Mouse (Mus musculus) midbrain, postnatal 0 days (tissue): ENCODE data around the gene Nploc4. TPM values are rescaled to one million over a fixed set of nuclear protein-coding genes. Genes with fewer than 3 reads are reported as not detected.

Experiments
- ATAC-seq: fragments of 200-750 bp; cut with Nextera tagmentation; 2 replicates; pipeline ENCODE4 v1.8.0; 2017; ENCODE audit warnings: moderate number of reproducible peaks, mild to moderate bottlenecking, moderate TSS enrichment, moderate library complexity; ENCODE audit not compliant: low FRiP score
- DNase-seq: peaks from one replicate; pipeline ENCODE4 v3.0.0-alpha.2; 2015; ENCODE audit warnings: low spot score
- H3K27ac ChIP-seq: fragments of 300-500 bp; sonication (generic); 2 replicates; pipeline ENCODE4 v1.5.1; 2014; ENCODE audit warnings: low read depth, mild to moderate bottlenecking, low read length, mixed read lengths
- H3K27me3 ChIP-seq: fragments of 300-500 bp; sonication (generic); 2 replicates; pipeline ENCODE4 v1.6.1; 2014; ENCODE audit warnings: low read length, control low read depth, mixed read lengths; ENCODE audit not compliant: insufficient read depth
- H3K36me3 ChIP-seq: fragments of 300-500 bp; sonication (generic); 2 replicates; pipeline ENCODE4 v1.6.1; 2014; ENCODE audit warnings: low read length, control low read depth, mixed read lengths; ENCODE audit not compliant: insufficient read depth
- H3K4me1 ChIP-seq: fragments of 300-500 bp; sonication (generic); 2 replicates; pipeline ENCODE4 v1.6.1; 2014; ENCODE audit warnings: mild to moderate bottlenecking, control low read depth, antibody characterized with exemption, low read length, mixed read lengths; ENCODE audit not compliant: insufficient read depth
- H3K4me2 ChIP-seq: fragments of 300-500 bp; sonication (generic); 2 replicates; pipeline ENCODE4 v1.6.1; 2014; ENCODE audit warnings: low read depth, mild to moderate bottlenecking, low read length, mixed read lengths; ENCODE audit not compliant: poor library complexity, severe bottlenecking
- H3K4me3 ChIP-seq: fragments of 300-500 bp; sonication (generic); 2 replicates; pipeline ENCODE4 v1.5.1; 2014; ENCODE audit warnings: low read depth, mild to moderate bottlenecking, low read length, moderate library complexity
- H3K9ac ChIP-seq: fragments of 300-500 bp; sonication (generic); replicated peaks from 2 replicates; pipeline ENCODE4 v1.6.1; 2014; ENCODE audit warnings: mild to moderate bottlenecking, low read length, moderate library complexity, mixed read lengths; ENCODE audit not compliant: poor library complexity, severe bottlenecking
- H3K9me3 ChIP-seq: fragments of 300-500 bp; sonication (generic); 2 replicates; pipeline ENCODE4 v1.6.1; 2016; ENCODE audit warnings: low read length, control low read depth
- CTCF ChIP-seq: IDR thresholded peaks from 2 replicates; pipeline ENCODE4 v1.5.1; 2016; ENCODE audit warnings: antibody characterized with exemption, mild to moderate bottlenecking
- WGBS: fragments of 180-500 bp; shearing (Covaris S2); extraction: QIAGEN DNeasy Blood & Tissue Kit; methylation state at CpG from one replicate; pipeline ENCODE4 v1.1.7; 2014; 5-methylcytosine and 5-hydroxymethylcytosine counted together
- polyA plus RNA-seq: library from polyadenylated mRNA; unstranded; fragments of >200 nt; fragmentation: Nextera tagmentation; extraction: Ambion mirVana; gene quantifications from 2 replicates; pipeline ENCODE4 v1.2.1, GENCODE M21; 2015
- total RNA-seq: library from RNA; depleted of rRNA; stranded (reverse); fragments of >200 nt; gene quantifications from 2 replicates; pipeline ENCODE4 v1.2.3, GENCODE M21; 2014

The Nploc4 gene
- total and polyA plus RNA-seq, 2 experiments from 2014 or later, result 27.1 to 64.4 TPM

DNA sequence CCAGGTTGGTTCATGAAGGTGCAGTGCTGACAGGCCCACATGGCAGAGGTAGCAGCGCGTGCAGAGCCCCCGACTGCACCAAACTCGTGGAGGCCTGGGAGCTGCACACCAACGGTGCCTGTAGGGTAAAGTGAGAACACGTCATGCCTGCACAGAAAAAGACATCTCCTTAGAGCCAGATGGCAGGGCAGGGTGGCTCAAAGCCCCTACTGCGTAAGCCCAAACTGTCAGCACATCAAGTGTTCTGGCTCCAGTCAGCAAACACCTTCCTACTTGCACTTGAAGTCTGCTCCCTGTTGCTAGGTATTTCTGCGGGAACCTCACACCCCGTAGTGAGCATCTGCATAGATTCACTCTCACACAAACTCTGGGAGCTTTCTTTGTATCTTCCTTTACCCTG is 55.0 kb downstream of the Nploc4 start:
- Histone ChIP-seq H3K27me3 (no peaks in the 10 kb centered on the region), H3K4me1 (peaks cover 2% of the 10 kb centered on the region; the same call in 1 of the 2 replicates), H3K4me2 (no peak overlapping the region), H3K36me3 (peaks cover 62% of the 10 kb centered on the region), H3K27ac (no peak overlapping the region), H3K9me3 (no peaks in the 10 kb centered on the region), H3K4me3 (no peak overlapping the region), H3K9ac (no peak overlapping the region)
- no peak for ATAC-seq
- TF ChIP-seq CTCF, result no peak
- no peak for DNase-seq
- WGBS, result 95% methylated on average over 9 of the region's 9 CpGs

GRCm38 (mm10) chr11:120381157-120381556 is 56.4 kb downstream of the Nploc4 start:
- Histone ChIP-seq H3K9me3 (no peaks in the 10 kb centered on the region), H3K27me3 (no peaks in the 10 kb centered on the region), H3K4me3 (no peak overlapping the region), H3K4me1 (peaks cover 10% of the 10 kb centered on the region), H3K27ac (no peak overlapping the region), H3K36me3 (peaks cover 59% of the 10 kb centered on the region), H3K9ac (no peak overlapping the region), H3K4me2 (no peak overlapping the region)
- no peak for TF ChIP-seq CTCF
- ATAC-seq (no peak), DNase-seq (no peak)
- 93% methylated on average over 4 of the region's 4 CpGs for WGBS

DNA sequence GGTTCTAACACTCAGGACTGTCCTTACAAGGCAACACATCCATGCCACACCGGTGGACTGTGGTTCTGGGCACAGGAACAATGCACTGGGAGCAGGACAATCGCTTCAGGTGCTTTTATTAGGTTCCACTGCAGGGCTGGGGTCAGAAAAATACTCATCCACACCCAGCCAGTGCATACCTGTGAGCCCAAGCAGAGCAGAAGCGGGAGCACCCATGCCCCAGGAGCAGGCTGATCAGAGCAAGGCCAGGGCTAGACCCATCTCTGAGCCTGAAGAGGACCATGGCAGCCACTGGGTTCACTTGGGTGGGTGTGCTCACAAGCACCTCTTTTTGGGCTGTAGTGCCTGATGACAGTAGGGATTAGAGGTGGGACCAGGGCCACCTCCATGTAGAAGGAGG is 57.2 kb downstream of the Nploc4 start:
- Histone ChIP-seq H3K36me3 (peaks cover 58% of the 10 kb centered on the region), H3K4me3 (no peak overlapping the region), H3K4me1 (peaks cover 10% of the 10 kb centered on the region), H3K27ac (no peak overlapping the region), H3K9me3 (no peaks in the 10 kb centered on the region), H3K27me3 (no peaks in the 10 kb centered on the region), H3K4me2 (no peak overlapping the region), H3K9ac (no peak overlapping the region)
- ATAC-seq (no peak), DNase-seq (no peak)
- 95% methylated on average over 3 of the region's 3 CpGs for WGBS
- no peak for TF ChIP-seq CTCF

DNA sequence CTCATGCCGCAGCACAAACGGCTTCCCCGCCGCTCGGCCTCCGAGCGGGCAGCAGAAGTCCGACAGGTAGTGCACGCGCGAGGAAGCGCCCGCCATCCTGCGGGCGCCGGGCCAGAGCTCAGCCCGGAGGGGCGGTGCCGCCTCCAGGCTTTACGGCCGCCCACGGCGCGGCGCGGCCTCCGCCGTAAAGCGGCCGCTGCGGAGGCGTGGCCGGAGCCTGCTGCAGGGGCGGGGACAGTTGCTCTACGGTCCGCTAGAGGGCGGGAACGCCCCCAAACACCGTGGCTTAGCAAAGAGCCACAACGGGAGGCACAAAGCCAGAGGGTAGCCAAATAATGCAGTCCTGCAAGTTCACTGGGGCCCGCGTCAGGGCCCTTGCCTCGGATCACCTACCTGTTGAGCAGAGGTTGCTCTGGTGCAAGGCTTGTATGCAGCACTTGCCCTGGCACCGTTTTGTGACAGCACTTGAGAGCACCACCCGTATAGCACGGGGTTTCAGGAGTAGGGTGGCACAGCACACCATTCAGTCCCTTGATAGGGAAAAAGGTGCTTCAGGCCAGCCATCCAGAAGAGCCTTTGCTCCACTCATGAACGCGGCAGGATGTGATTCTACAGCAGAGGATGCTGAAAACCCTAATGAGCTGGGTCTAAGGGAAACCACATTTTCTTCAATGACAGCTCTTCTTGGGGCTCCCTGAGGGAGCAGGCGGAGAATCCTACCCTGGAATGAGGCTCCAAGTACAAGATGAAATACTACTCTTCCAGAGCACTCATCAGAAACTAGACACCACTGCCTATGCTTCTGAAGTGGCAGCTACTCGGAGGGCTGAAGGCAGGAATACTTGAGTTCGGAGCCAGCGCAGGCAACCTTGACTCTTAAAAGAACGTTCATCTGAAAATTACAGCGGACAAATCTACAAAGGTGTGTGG is 58.6 kb downstream of the Nploc4 start, which contains the start of gene Faap100:
Gene Faap100 (minus strand): TSS at position 154 of the 930 bp plus-strand sequence.
- Histone ChIP-seq H3K27me3 (no peaks in the 10 kb centered on the region), H3K4me3 (peak within 1 kb of the TSS; percentile 87), H3K9ac (peak within 1 kb of the TSS; percentile 86), H3K4me1 (peaks cover 10% of the 10 kb centered on the region), H3K4me2 (peak within 1 kb of the TSS; percentile 93), H3K9me3 (no peaks in the 10 kb centered on the region), H3K27ac (peak within 1 kb of the TSS; percentile 80), H3K36me3 (peaks cover 59% of the 10 kb centered on the region)
- WGBS, result 8% methylated on average over 54 of the region's 54 CpGs
- peak; percentile 76 for TF ChIP-seq CTCF
- peak; percentile 96 for DNase-seq
- peak; percentile 83 for ATAC-seq

DNA sequence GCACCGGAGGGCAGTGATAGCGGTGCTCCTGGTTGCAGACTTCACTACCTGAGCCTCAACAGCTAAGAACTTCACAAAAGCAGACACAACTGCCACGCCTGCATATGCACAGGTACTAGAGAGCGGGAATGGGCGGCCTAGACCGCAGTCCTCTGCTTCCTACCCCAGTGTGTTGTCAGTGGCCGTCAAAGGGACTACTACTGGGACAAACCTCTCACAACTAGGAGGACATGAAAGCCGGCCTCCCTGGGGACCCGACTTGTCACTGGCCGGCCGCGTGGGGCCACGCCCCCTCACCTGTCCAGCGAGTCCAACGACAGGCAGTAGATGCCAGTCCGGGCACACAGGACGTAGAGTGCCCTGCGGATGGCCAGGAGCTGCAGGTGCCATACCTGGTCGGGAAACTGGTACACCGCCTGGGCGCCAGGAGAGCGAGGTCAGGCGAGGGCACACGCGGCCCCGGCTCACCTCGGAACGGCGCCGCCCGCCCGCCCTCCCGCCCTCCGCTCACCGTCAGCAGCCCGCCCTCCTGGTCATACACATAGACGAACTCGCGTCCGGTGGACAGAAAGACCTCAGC is 59.4 kb downstream of the Nploc4 start:
- DNase-seq, result peak; percentile 67
- 2% methylated on average over 40 of the region's 40 CpGs for WGBS

DNA sequence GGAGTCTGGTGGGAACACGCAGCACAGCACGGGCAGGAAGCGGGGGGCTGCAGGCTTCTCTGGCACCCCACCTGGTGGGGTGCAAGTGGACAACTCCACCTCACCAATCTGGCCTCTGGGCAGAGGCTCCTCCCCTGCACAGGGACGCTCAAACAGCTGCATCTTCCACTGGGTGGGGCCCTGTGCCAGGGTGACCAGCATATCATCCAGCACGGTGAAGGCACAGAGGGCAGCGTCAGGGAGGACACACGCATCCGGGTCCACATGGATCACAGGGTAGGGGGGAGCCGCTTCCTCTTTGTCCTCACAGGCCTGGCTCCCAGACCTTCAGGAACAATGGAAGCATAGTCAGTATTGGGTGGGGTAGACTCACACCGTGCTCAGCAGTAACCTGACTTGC is 60.2 kb downstream of the Nploc4 start:
- peaks cover 61% of the 10 kb centered on the region for H3K36me3 ChIP-seq
- no peak for DNase-seq

More for the DNA sequence above, 59.4 kb downstream of the Nploc4 start:
- no peak for TF ChIP-seq CTCF
- H3K4me2 ChIP-seq, result peak overlapping the region; percentile 93
- H3K27me3 ChIP-seq, result no peaks in the 10 kb centered on the region
- peaks cover 10% of the 10 kb centered on the region for H3K4me1 ChIP-seq
- peak overlapping the region; percentile 87 for H3K4me3 ChIP-seq
- peak overlapping the region; percentile 86 for H3K9ac ChIP-seq
- ATAC-seq, result peak; percentile 28; the same call in 1 of the 2 replicates
- H3K9me3 ChIP-seq, result no peaks in the 10 kb centered on the region
- H3K36me3 ChIP-seq, result peaks cover 61% of the 10 kb centered on the region
- peak overlapping the region; percentile 80 for H3K27ac ChIP-seq

More for the DNA sequence above, 60.2 kb downstream of the Nploc4 start:
- no peak for TF ChIP-seq CTCF
- ATAC-seq, result no peak
- Histone ChIP-seq H3K9me3 (no peaks in the 10 kb centered on the region), H3K9ac (peak overlapping the region; percentile 86), H3K4me3 (peak overlapping the region; percentile 87), H3K27ac (peak overlapping the region; percentile 80), H3K4me1 (peaks cover 10% of the 10 kb centered on the region), H3K4me2 (peak overlapping the region; percentile 93), H3K27me3 (no peaks in the 10 kb centered on the region)
- WGBS, result 57% methylated on average over 10 of the region's 10 CpGs
